Comparison of ENCODE assay signal across 8 mouse cellular contexts in genomic region chr16:28517596-28518524, GRCm38 (mm10).
A peak's percentile ranks its signal among the peaks of the same experiment; 100 is the strongest.
DNase-seq lines count a peak whose midpoint lies in the region; ATAC-seq lines count a peak whose summit lies in the region.

No protein-coding gene starts in this region.

- H3K9me3 ChIP-seq in hindbrain, embryonic 16.5 days (ENCODE audit: control insufficient read depth, low read length) = no peaks in the 10 kb centered on the region

- peak overlapping the region; percentile 54 for H3K4me2 ChIP-seq in hindbrain, embryonic 16.5 days (ENCODE audit: low read length)

- no peaks in the 10 kb centered on the region for H3K36me3 ChIP-seq in hindbrain, embryonic 16.5 days (ENCODE audit: control insufficient read depth, insufficient read depth, low read length)

- H3K4me1 ChIP-seq in hindbrain, embryonic 16.5 days (ENCODE audit: control insufficient read depth, insufficient read depth, low read depth, low read length) = peaks cover 3% of the 10 kb centered on the region; the same call in 1 of the 2 replicates

- 30% methylated on average over 21 of the region's 21 CpGs for WGBS in hindbrain, embryonic 16.5 days

- ATAC-seq in hindbrain, embryonic 16.5 days = peak; percentile 91

- DNase-seq in WW6 (ENCODE audit: low read depth, low spot score) = peak; percentile 50
- peak; percentile 90 for DNase-seq in cerebellum, postnatal 14 days
- DNase-seq in frontal cortex, postnatal 36 days (ENCODE audit: low spot score in 2 of 2) = peak; percentile 84 to 92
- peak; percentile 74 for DNase-seq in left cerebral cortex, adult 11 months (ENCODE audit: low spot score)
- DNase-seq in lung, postnatal 25 days (ENCODE audit: low spot score) = peak; percentile 54
- peak; percentile 83 for DNase-seq in retina, postnatal 1 day
- peak; percentile 58 to 68 for DNase-seq in urinary bladder, postnatal 36 days (ENCODE audit: low spot score in 2 of 2)

- peak overlapping the region; percentile 1 for H3K9ac ChIP-seq in hindbrain, embryonic 16.5 days (ENCODE audit: low read depth, low read length)

- no peak overlapping the region for H3K27ac ChIP-seq in hindbrain, embryonic 16.5 days (ENCODE audit: low read depth, low read length)

- peak overlapping the region; percentile 25 for H3K4me3 ChIP-seq in hindbrain, embryonic 16.5 days (ENCODE audit: low read length)

- no peaks in the 10 kb centered on the region for H3K27me3 ChIP-seq in hindbrain, embryonic 16.5 days (replicated peaks; ENCODE audit: control insufficient read depth, insufficient read depth, low read length)
